Mouse (Mus musculus) lung, postnatal 0 days (tissue): ENCODE measurements around the gene Magi1.
A peak's percentile ranks its signal among the peaks of the same experiment; 100 is the strongest.

Experiments
- CTCF ChIP-seq: IDR thresholded peaks from 2 replicates; pipeline ENCODE4 v1.5.1; 2016; ENCODE audit warnings: antibody characterized with exemption, mild to moderate bottlenecking
- EP300 ChIP-seq: IDR thresholded peaks from 2 replicates; pipeline ENCODE4 v1.6.1; 2016; ENCODE audit warnings: antibody characterized with exemption, mild to moderate bottlenecking, control low read depth

DNA sequence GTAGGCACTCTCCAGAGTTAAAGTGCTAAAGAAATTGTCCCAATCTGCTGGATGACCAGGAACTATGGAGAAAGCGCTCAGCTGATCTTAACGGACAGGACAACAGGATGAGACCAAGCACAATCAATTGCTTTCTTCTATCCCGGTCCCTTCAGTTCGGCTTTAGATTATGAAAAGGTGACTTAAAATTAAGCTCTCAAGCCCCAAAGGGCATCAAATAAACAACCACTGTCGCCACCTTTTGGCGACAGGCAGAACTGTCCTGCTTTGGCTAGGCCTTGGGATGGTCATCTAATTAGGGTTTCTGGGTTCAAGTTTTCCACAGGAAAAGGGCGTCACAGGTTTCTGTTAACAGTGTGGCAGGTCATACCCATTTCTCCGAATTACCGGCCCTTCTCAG, 298.6 kb downstream of the Magi1 start:
- peak; percentile 77 for TF ChIP-seq CTCF
- no peak for TF ChIP-seq EP300
